Comparison of ENCODE assay signal across 25 mouse cellular contexts in the genomic region with DNA sequence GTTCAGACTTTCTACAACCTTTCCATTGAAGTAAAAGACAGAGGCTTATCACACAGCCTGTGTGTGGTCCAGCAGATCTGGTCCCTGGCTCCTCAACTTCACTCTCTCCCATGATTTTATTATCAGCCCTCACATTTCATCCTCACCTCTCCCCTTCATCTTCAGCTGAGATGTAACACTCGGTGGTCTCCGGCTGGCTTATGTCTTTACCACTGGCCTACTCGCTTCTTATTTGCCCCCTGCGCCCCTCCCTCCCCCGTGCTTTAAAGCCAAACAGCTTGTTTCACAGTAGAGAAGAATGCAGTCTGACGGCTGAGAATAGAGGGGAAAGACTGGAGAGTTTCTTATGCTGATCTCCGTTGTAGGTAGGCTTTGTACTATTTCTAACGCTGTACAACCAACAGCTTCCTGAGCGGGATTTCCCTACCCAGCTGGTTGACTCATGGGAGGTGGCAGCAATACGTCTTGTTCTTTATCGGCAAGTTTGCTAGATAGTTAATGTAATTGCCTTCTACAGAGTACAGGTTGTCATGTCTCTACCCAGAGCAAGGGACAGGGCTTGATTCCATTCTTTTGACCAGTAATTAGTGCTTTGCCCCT.
A peak's percentile ranks its signal among the peaks of the same experiment; 100 is the strongest.
DNase-seq lines count a peak whose midpoint lies in the region; ATAC-seq lines count a peak whose summit lies in the region.
"Had no signal": no experiment of that assay in that cellular context is flagged by ENCODE, and none has a peak within 500 bp of the region (broad histone marks: within the 10 kb centered on the region; RNA-seq: fewer than 3 reads in every experiment).

No protein-coding gene starts in this region.

- ATAC-seq in activated CD4-positive, CD25-positive, alpha-beta regulatory T cell, adult 4 months: peak; percentile 66
- ATAC-seq: forebrain, embryonic 14.5 days; forebrain, postnatal 0 days; intestine, embryonic 16.5 days; Patski had no signal

- no peaks in the 10 kb centered on the region for H3K4me1 ChIP-seq in heart, embryonic 10.5 days
- H3K4me1 ChIP-seq: embryonic facial prominence, embryonic 12.5 days; embryonic facial prominence, embryonic 15.5 days; hindbrain, embryonic 12.5 days; hindbrain, embryonic 15.5 days had no signal

- 62% methylated on average over 11 of the region's 11 CpGs for WGBS in heart, embryonic 10.5 days

- no peaks in the 10 kb centered on the region for H3K9me3 ChIP-seq in heart, embryonic 10.5 days
- H3K9me3 ChIP-seq: embryonic facial prominence, embryonic 12.5 days; embryonic facial prominence, embryonic 15.5 days; hindbrain, embryonic 12.5 days; hindbrain, embryonic 15.5 days had no signal

- no peaks in the 10 kb centered on the region for H3K27me3 ChIP-seq in heart, embryonic 10.5 days (ENCODE audit: insufficient read depth, poor library complexity, severe bottlenecking)
- H3K27me3 ChIP-seq: embryonic facial prominence, embryonic 12.5 days; embryonic facial prominence, embryonic 15.5 days; hindbrain, embryonic 12.5 days; hindbrain, embryonic 15.5 days had no signal

- no peak overlapping the region for H3K4me3 ChIP-seq in heart, embryonic 10.5 days
- H3K4me3 ChIP-seq: embryonic facial prominence, embryonic 12.5 days; embryonic facial prominence, embryonic 15.5 days; gastrocnemius, adult 2 months; heart, adult 2 months; hindbrain, embryonic 12.5 days; hindbrain, embryonic 15.5 days had no signal

- no peaks in the 10 kb centered on the region for H3K36me3 ChIP-seq in heart, embryonic 10.5 days
- H3K36me3 ChIP-seq: embryonic facial prominence, embryonic 12.5 days; embryonic facial prominence, embryonic 15.5 days; G1E; hindbrain, embryonic 12.5 days; hindbrain, embryonic 15.5 days had no signal

- peak; percentile 41 for DNase-seq in heart, adult 11 months
- no peak for DNase-seq in heart, embryonic 10.5 days (ENCODE audit: low spot score)
- peak; percentile 11 for DNase-seq in lung, postnatal 10 days
- no peak for DNase-seq in lung, postnatal 25 days (ENCODE audit: low spot score)
- no peak for DNase-seq in ovary, postnatal 10 days (ENCODE audit: low spot score)
- DNase-seq in cerebellum, adult 9-10 months: no peak
- DNase-seq in embryo, embryonic 11 days: no peak
- DNase-seq: adrenal gland, adult 2 months; adrenal gland, postnatal 14 days; cerebellum, adult 11-12 months; cerebellum, adult 8-10 months; cerebellum, postnatal 14 days; forebrain, postnatal 0 days; gastrocnemius, adult 2 months; gastrocnemius, postnatal 14 days; heart, adult 2 months had no signal

- H3K27ac ChIP-seq in heart, embryonic 10.5 days: no peak overlapping the region
- H3K27ac ChIP-seq: embryonic facial prominence, embryonic 12.5 days; embryonic facial prominence, embryonic 15.5 days; gastrocnemius, adult 2 months; heart, adult 2 months; hindbrain, embryonic 12.5 days; hindbrain, embryonic 15.5 days had no signal

Comparison
In these comparisons a context has a peak if more than half of its experiments do, and no peak if none do; other contexts are left out.
1. DNase-seq: peak in heart, adult 11 months (single experiment) and lung, postnatal 10 days (single experiment); none in heart, embryonic 10.5 days (single experiment), lung, postnatal 25 days (single experiment), ovary, postnatal 10 days (single experiment), cerebellum, adult 9-10 months (single experiment) and embryo, embryonic 11 days (single experiment).